ENCODE assay signal across 8 mouse cellular contexts in the genomic region with DNA sequence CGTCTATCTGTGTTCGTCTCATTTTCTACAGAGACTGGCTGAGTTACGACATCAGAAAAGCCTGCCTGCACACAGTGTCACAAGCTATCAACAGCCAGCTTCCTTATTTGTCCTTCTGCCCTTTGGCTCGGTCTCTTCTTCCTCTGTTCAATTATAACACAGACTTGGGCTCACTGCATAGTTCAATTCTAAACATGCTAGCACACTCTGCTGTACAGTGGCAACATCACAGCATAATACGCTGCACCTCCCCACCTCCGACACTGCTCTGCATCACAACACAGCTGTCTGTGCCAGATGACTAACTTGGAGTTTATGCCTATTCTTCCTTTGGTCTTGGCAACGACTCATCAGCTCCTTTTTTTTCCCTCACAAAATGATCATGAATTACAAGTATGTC.
DNase-seq lines count a peak whose midpoint lies in the region; ATAC-seq lines count a peak whose summit lies in the region.

No protein-coding gene starts in this region.

- H3K4me3 ChIP-seq in kidney, embryonic 15.5 days (replicated peaks): no peak overlapping the region
- H3K4me3 ChIP-seq in neural tube, embryonic 15.5 days (replicated peaks): no peak overlapping the region

- no peak overlapping the region for H3K4me2 ChIP-seq in kidney, embryonic 15.5 days
- no peak overlapping the region for H3K4me2 ChIP-seq in neural tube, embryonic 15.5 days

- no peaks in the 10 kb centered on the region for H3K9me3 ChIP-seq in kidney, embryonic 15.5 days (replicated peaks)
- no peaks in the 10 kb centered on the region for H3K9me3 ChIP-seq in neural tube, embryonic 15.5 days (replicated peaks)

- H3K27ac ChIP-seq in kidney, embryonic 15.5 days: no peak overlapping the region
- no peak overlapping the region for H3K27ac ChIP-seq in neural tube, embryonic 15.5 days (replicated peaks)

- peak; percentile 58; the same call in 1 of the 2 replicates for ATAC-seq in kidney, embryonic 15.5 days (replicated peaks; ENCODE audit: low FRiP score)
- peak; percentile 55; the same call in 1 of the 2 replicates for ATAC-seq in neural tube, embryonic 15.5 days (ENCODE audit: low FRiP score)
- no peak for ATAC-seq in monocyte, adult 5-6 weeks (replicated peaks; ENCODE audit: insufficient number of reproducible peaks, low FRiP score, low TSS enrichment, poor library complexity, severe bottlenecking)

- WGBS in kidney, embryonic 15.5 days: 43% methylated on average over 7 of the region's 7 CpGs
- WGBS in neural tube, embryonic 15.5 days: 61% methylated on average over 7 of the region's 7 CpGs

- no peak for DNase-seq in kidney, adult 11 months
- peak; percentile 77 for DNase-seq in brain, adult 2 months (ENCODE audit: low read depth, low spot score)
- peak; percentile 42 to 54 for DNase-seq in heart, adult 9 months (ENCODE audit: low spot score in 2 of 2)
- DNase-seq in layer of hippocampus, adult 8-10 months (ENCODE audit: low spot score in 2 of 2): peak; percentile 39 to 46
- DNase-seq in MN1 (ENCODE audit: low spot score): no peak

- no peaks in the 10 kb centered on the region for H3K4me1 ChIP-seq in kidney, embryonic 15.5 days
- H3K4me1 ChIP-seq in neural tube, embryonic 15.5 days: no peaks in the 10 kb centered on the region

- no peaks in the 10 kb centered on the region for H3K27me3 ChIP-seq in kidney, embryonic 15.5 days
- no peaks in the 10 kb centered on the region for H3K27me3 ChIP-seq in neural tube, embryonic 15.5 days (replicated peaks)

- no peak overlapping the region for H3K9ac ChIP-seq in kidney, embryonic 15.5 days
- H3K9ac ChIP-seq in neural tube, embryonic 15.5 days (replicated peaks): no peak overlapping the region

- H3K36me3 ChIP-seq in kidney, embryonic 15.5 days: no peaks in the 10 kb centered on the region
- H3K36me3 ChIP-seq in neural tube, embryonic 15.5 days: no peaks in the 10 kb centered on the region

Comparison
In these comparisons a context has a peak if more than half of its experiments do, and no peak if none do; other contexts are left out.
1. DNase-seq: peak in brain, adult 2 months (single experiment), heart, adult 9 months (2 of 2) and layer of hippocampus, adult 8-10 months (2 of 2); none in kidney, adult 11 months (single experiment) and MN1 (single experiment).